In the genomic region with DNA sequence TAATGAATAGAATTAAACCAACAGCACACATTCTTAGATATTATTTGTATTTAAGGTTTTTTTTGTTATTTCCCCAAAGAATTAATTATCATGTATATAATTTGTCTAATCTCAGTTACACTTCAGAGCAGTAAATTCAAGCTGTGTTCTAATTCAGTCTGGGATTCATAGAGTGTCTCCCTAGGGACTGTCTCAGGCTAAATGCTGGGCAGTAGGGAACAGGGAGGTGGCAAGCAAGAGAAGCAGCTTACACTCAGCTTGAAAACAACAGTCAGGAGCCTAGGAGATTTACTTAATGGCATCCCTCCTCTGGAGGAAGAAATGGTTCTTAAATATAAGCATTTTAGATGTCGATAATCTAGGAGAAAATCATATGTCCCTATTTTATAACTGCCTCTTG, we compare ENCODE assay signal across 11 mouse cellular contexts.
"Had no signal": no experiment of that assay in that cellular context is flagged by ENCODE, and none has a peak within 500 bp of the region (broad histone marks: within the 10 kb centered on the region; RNA-seq: fewer than 3 reads in every experiment).

No protein-coding gene starts in this region.

- DNase-seq: kidney, adult 11 months; kidney, adult 9 months; kidney, postnatal 36 days; left cerebral cortex, postnatal 4 days; lung, adult 18-20 months; lung, postnatal 36 days; thymus, postnatal 4 days had no signal

- H3K9ac ChIP-seq: limb, embryonic 13.5 days; liver, embryonic 14.5 days had no signal

- H3K27ac ChIP-seq: kidney, postnatal 0 days; limb, embryonic 13.5 days; liver, embryonic 14.5 days; stomach, postnatal 0 days had no signal

- H3K27me3 ChIP-seq: limb, embryonic 13.5 days had no signal

- H3K4me3 ChIP-seq: limb, embryonic 13.5 days had no signal

- H3K9me3 ChIP-seq: limb, embryonic 13.5 days had no signal

- H3K36me3 ChIP-seq: limb, embryonic 13.5 days had no signal

- H3K4me1 ChIP-seq: limb, embryonic 13.5 days had no signal

- H3K4me2 ChIP-seq: limb, embryonic 13.5 days had no signal
